Mouse (Mus musculus): ENCODE data around the gene Mpeg1. TPM values are rescaled to one million over a fixed set of nuclear protein-coding genes. Genes with fewer than 3 reads are reported as not detected.

Mpeg1 gene
- polyA plus RNA-seq, 1 experiment from 2014 or later: 0.41 TPM

- Histone ChIP-seq H3K9me3 (ENCODE audit: control insufficient read depth, low read length) (no peaks in the 10 kb centered on the region), H3K27me3 (ENCODE audit: control insufficient read depth, insufficient read depth, low read length) (no peaks in the 10 kb centered on the region), H3K4me1 (replicated peaks; ENCODE audit: control insufficient read depth, insufficient read depth, low read length) (peaks cover 25% of the 10 kb centered on the region), H3K4me2 (ENCODE audit: low read depth, low read length, severe bottlenecking) (0 out of 2 replicates have a peak overlapping the region, but pooled peaks have one; percentile 9), H3K9ac (ENCODE audit: low read length) (no peak overlapping the region), H3K27ac (ENCODE audit: low read depth, low read length) (peak overlapping the region; percentile 50), H3K4me3 (ENCODE audit: low read depth, low read length) (no peak overlapping the region), H3K36me3 (ENCODE audit: control insufficient read depth, insufficient read depth, low read length) (peaks cover 9% of the 10 kb centered on the region)
- no peak for ATAC-seq (replicated peaks; ENCODE audit: low FRiP score)
- 19% methylated on average over 4 of the region's 4 CpGs for WGBS
- DNase-seq (ENCODE audit: low spot score): no peak
These were observed 33.0 kb downstream of the Mpeg1 start for GRCm38 (mm10) chr19:12493453-12494186.

- Histone ChIP-seq H3K36me3 (ENCODE audit: control insufficient read depth, insufficient read depth, low read length) (peaks cover 9% of the 10 kb centered on the region), H3K27ac (ENCODE audit: low read depth, low read length) (peak overlapping the region; percentile 50), H3K4me1 (replicated peaks; ENCODE audit: control insufficient read depth, insufficient read depth, low read length) (peaks cover 29% of the 10 kb centered on the region), H3K4me3 (ENCODE audit: low read depth, low read length) (no peak overlapping the region), H3K9me3 (ENCODE audit: control insufficient read depth, low read length) (no peaks in the 10 kb centered on the region), H3K4me2 (ENCODE audit: low read depth, low read length, severe bottlenecking) (0 out of 2 replicates have a peak overlapping the region, but pooled peaks have one; percentile 9), H3K9ac (ENCODE audit: low read length) (no peak overlapping the region), H3K27me3 (ENCODE audit: control insufficient read depth, insufficient read depth, low read length) (no peaks in the 10 kb centered on the region)
- no peak for ATAC-seq (replicated peaks; ENCODE audit: low FRiP score)
- no peak for DNase-seq (ENCODE audit: low spot score)
- 18% methylated on average over 4 of the region's 4 CpGs for WGBS
These were observed 33.5 kb downstream of the Mpeg1 start for GRCm38 (mm10) chr19:12494187-12494458.

GRCm38 (mm10) chr19:12494972-12495535 is 34.5 kb downstream of the Mpeg1 start:
- H3K27ac ChIP-seq (ENCODE audit: low read depth, low read length): peak overlapping the region; percentile 46; the same call in 1 of the 2 replicates
- 0 out of 2 replicates have a peak overlapping the region, but pooled peaks have one; percentile 11 for H3K4me2 ChIP-seq (ENCODE audit: low read depth, low read length, severe bottlenecking)
- ATAC-seq (replicated peaks; ENCODE audit: low FRiP score): no peak
- H3K4me1 ChIP-seq (replicated peaks; ENCODE audit: control insufficient read depth, insufficient read depth, low read length): peaks cover 23% of the 10 kb centered on the region
- H3K9ac ChIP-seq (ENCODE audit: low read length): no peak overlapping the region
- no peak overlapping the region for H3K4me3 ChIP-seq (ENCODE audit: low read depth, low read length)
- DNase-seq (ENCODE audit: low spot score): no peak
- WGBS: 49% methylated on average over 3 of the region's 3 CpGs
- H3K36me3 ChIP-seq (ENCODE audit: control insufficient read depth, insufficient read depth, low read length): peaks cover 9% of the 10 kb centered on the region
- no peaks in the 10 kb centered on the region for H3K9me3 ChIP-seq (ENCODE audit: control insufficient read depth, low read length)
- no peaks in the 10 kb centered on the region for H3K27me3 ChIP-seq (ENCODE audit: control insufficient read depth, insufficient read depth, low read length)

- Histone ChIP-seq H3K9me3 (ENCODE audit: control insufficient read depth, low read length) (no peaks in the 10 kb centered on the region), H3K36me3 (ENCODE audit: control insufficient read depth, insufficient read depth, low read length) (peaks cover 9% of the 10 kb centered on the region), H3K4me2 (ENCODE audit: low read depth, low read length, severe bottlenecking) (no peak overlapping the region), H3K9ac (ENCODE audit: low read length) (no peak overlapping the region), H3K27ac (ENCODE audit: low read depth, low read length) (no peak overlapping the region), H3K4me3 (ENCODE audit: low read depth, low read length) (no peak overlapping the region), H3K4me1 (replicated peaks; ENCODE audit: control insufficient read depth, insufficient read depth, low read length) (peaks cover 13% of the 10 kb centered on the region; the same call in 1 of the 2 replicates), H3K27me3 (ENCODE audit: control insufficient read depth, insufficient read depth, low read length) (no peaks in the 10 kb centered on the region)
- DNase-seq (ENCODE audit: low spot score) (no peak), ATAC-seq (replicated peaks; ENCODE audit: low FRiP score) (no peak)
- WGBS: 93% methylated on average over 2 of the region's 2 CpGs
These were observed 35.7 kb downstream of the Mpeg1 start for GRCm38 (mm10) chr19:12496241-12496640.

- H3K4me1 ChIP-seq (replicated peaks; ENCODE audit: control insufficient read depth, insufficient read depth, low read length): peaks cover 13% of the 10 kb centered on the region; the same call in 1 of the 2 replicates
- no peaks in the 10 kb centered on the region for H3K36me3 ChIP-seq (ENCODE audit: control insufficient read depth, insufficient read depth, low read length)
- no peak overlapping the region for H3K9ac ChIP-seq (ENCODE audit: low read length)
- H3K27ac ChIP-seq (ENCODE audit: low read depth, low read length): no peak overlapping the region
- no peaks in the 10 kb centered on the region for H3K9me3 ChIP-seq (ENCODE audit: control insufficient read depth, low read length)
- H3K4me2 ChIP-seq (ENCODE audit: low read depth, low read length, severe bottlenecking): no peak overlapping the region
- H3K4me3 ChIP-seq (ENCODE audit: low read depth, low read length): no peak overlapping the region
- DNase-seq (ENCODE audit: low spot score) (no peak), ATAC-seq (replicated peaks; ENCODE audit: low FRiP score) (no peak)
- WGBS: 82% methylated on average over 2 of the region's 2 CpGs
- no peaks in the 10 kb centered on the region for H3K27me3 ChIP-seq (ENCODE audit: control insufficient read depth, insufficient read depth, low read length)
These were observed 37.3 kb downstream of the Mpeg1 start for GRCm38 (mm10) chr19:12497909-12498308.

GRCm38 (mm10) chr19:12498321-12498720 is 37.7 kb downstream of the Mpeg1 start:
- Histone ChIP-seq H3K4me2 (ENCODE audit: low read depth, low read length, severe bottlenecking) (no peak overlapping the region), H3K9ac (ENCODE audit: low read length) (no peak overlapping the region), H3K27ac (ENCODE audit: low read depth, low read length) (no peak overlapping the region), H3K9me3 (ENCODE audit: control insufficient read depth, low read length) (no peaks in the 10 kb centered on the region), H3K4me1 (replicated peaks; ENCODE audit: control insufficient read depth, insufficient read depth, low read length) (peaks cover 13% of the 10 kb centered on the region; the same call in 1 of the 2 replicates), H3K36me3 (ENCODE audit: control insufficient read depth, insufficient read depth, low read length) (no peaks in the 10 kb centered on the region), H3K4me3 (ENCODE audit: low read depth, low read length) (no peak overlapping the region), H3K27me3 (ENCODE audit: control insufficient read depth, insufficient read depth, low read length) (no peaks in the 10 kb centered on the region)
- DNase-seq (ENCODE audit: low spot score) (no peak), ATAC-seq (replicated peaks; ENCODE audit: low FRiP score) (no peak)
- WGBS: 87% methylated on average over 4 of the region's 4 CpGs

- H3K4me1 ChIP-seq (replicated peaks; ENCODE audit: control insufficient read depth, insufficient read depth, low read length): peaks cover 8% of the 10 kb centered on the region; the same call in 1 of the 2 replicates
- 100% methylated on average over 1 of the region's 1 CpGs for WGBS
- ATAC-seq (replicated peaks; ENCODE audit: low FRiP score) (no peak), DNase-seq (ENCODE audit: low spot score) (no peak)
- H3K27ac ChIP-seq (ENCODE audit: low read depth, low read length): no peak overlapping the region
- no peaks in the 10 kb centered on the region for H3K36me3 ChIP-seq (ENCODE audit: control insufficient read depth, insufficient read depth, low read length)
- no peak overlapping the region; the same call in 1 of the 2 replicates for H3K9ac ChIP-seq (ENCODE audit: low read length)
- H3K4me3 ChIP-seq (ENCODE audit: low read depth, low read length): peak overlapping the region; percentile 82
- no peaks in the 10 kb centered on the region for H3K9me3 ChIP-seq (ENCODE audit: control insufficient read depth, low read length)
- H3K27me3 ChIP-seq (ENCODE audit: control insufficient read depth, insufficient read depth, low read length): no peaks in the 10 kb centered on the region
- H3K4me2 ChIP-seq (ENCODE audit: low read depth, low read length, severe bottlenecking): peak overlapping the region; percentile 79
These were observed 38.4 kb downstream of the Mpeg1 start for GRCm38 (mm10) chr19:12498941-12499340.

GRCm38 (mm10) chr19:12499485-12499884 is 38.9 kb downstream of the Mpeg1 start:
- DNase-seq (ENCODE audit: low spot score) (peak; percentile 54), ATAC-seq (replicated peaks; ENCODE audit: low FRiP score) (no peak; the same call in 1 of the 2 replicates)
- Histone ChIP-seq H3K4me3 (ENCODE audit: low read depth, low read length) (peak overlapping the region; percentile 82), H3K9ac (ENCODE audit: low read length) (peak overlapping the region; percentile 96), H3K9me3 (ENCODE audit: control insufficient read depth, low read length) (no peaks in the 10 kb centered on the region), H3K27me3 (ENCODE audit: control insufficient read depth, insufficient read depth, low read length) (no peaks in the 10 kb centered on the region), H3K4me1 (replicated peaks; ENCODE audit: control insufficient read depth, insufficient read depth, low read length) (peaks cover 6% of the 10 kb centered on the region; the same call in 1 of the 2 replicates), H3K4me2 (ENCODE audit: low read depth, low read length, severe bottlenecking) (peak overlapping the region; percentile 79), H3K36me3 (ENCODE audit: control insufficient read depth, insufficient read depth, low read length) (no peaks in the 10 kb centered on the region), H3K27ac (ENCODE audit: low read depth, low read length) (peak overlapping the region; percentile 92; the same call in 1 of the 2 replicates)
- 2% methylated on average over 2 of the region's 2 CpGs for WGBS
